Mouse (Mus musculus): ENCODE results near the gene Slc11a1. TPM values are rescaled to one million over a fixed set of nuclear protein-coding genes. Genes with fewer than 3 reads are reported as not detected.

Gene Slc11a1
- polyA plus RNA-seq, 1 experiment from 2014 or later, result 8.6 TPM

GRCm38 (mm10) chr1:74397919-74398451, 23.0 kb downstream of the Slc11a1 start:
- H3K27me3 ChIP-seq (replicated peaks), result no peaks in the 10 kb centered on the region
- WGBS (ENCODE audit: insufficient replicate concordance), result 3% methylated on average over 11 of the region's 11 CpGs
- H3K4me3 ChIP-seq, result peak overlapping the region; percentile 60
- H3K9ac ChIP-seq, result peak overlapping the region; percentile 75
- peaks cover 30% of the 10 kb centered on the region for H3K36me3 ChIP-seq
- H3K9me3 ChIP-seq (replicated peaks), result no peaks in the 10 kb centered on the region
- H3K27ac ChIP-seq, result peak overlapping the region; percentile 94
- peak; percentile 23 for ATAC-seq
- H3K4me1 ChIP-seq, result peaks cover 73% of the 10 kb centered on the region
- H3K4me2 ChIP-seq, result peak overlapping the region; percentile 86

- peak overlapping the region; percentile 68 for H3K4me2 ChIP-seq
- peaks cover 5% of the 10 kb centered on the region for H3K36me3 ChIP-seq
- WGBS (ENCODE audit: insufficient replicate concordance), result 75% methylated on average over 3 of the region's 3 CpGs
- H3K27ac ChIP-seq, result peak overlapping the region; percentile 77
- H3K4me3 ChIP-seq, result no peak overlapping the region
- no peak overlapping the region for H3K9ac ChIP-seq
- ATAC-seq, result no peak
- H3K27me3 ChIP-seq (replicated peaks), result no peaks in the 10 kb centered on the region
- H3K4me1 ChIP-seq, result peaks cover 49% of the 10 kb centered on the region
- no peaks in the 10 kb centered on the region for H3K9me3 ChIP-seq (replicated peaks)
Observed at GRCm38 (mm10) chr1:74400531-74400930, 25.5 kb downstream of the Slc11a1 start.

GRCm38 (mm10) chr1:74401015-74401702, 26.2 kb downstream of the Slc11a1 start:
- H3K27me3 ChIP-seq (replicated peaks), result no peaks in the 10 kb centered on the region
- no peak for ATAC-seq
- H3K36me3 ChIP-seq, result no peaks in the 10 kb centered on the region
- H3K4me1 ChIP-seq, result peaks cover 48% of the 10 kb centered on the region
- peak overlapping the region; percentile 68 for H3K4me2 ChIP-seq
- peak overlapping the region; percentile 59 for H3K9ac ChIP-seq
- peak overlapping the region; percentile 36 for H3K4me3 ChIP-seq
- peak overlapping the region; percentile 77 for H3K27ac ChIP-seq
- WGBS (ENCODE audit: insufficient replicate concordance), result 32% methylated on average over 16 of the region's 16 CpGs
- H3K9me3 ChIP-seq (replicated peaks), result no peaks in the 10 kb centered on the region

- no peak for ATAC-seq
- Histone ChIP-seq H3K4me3 (no peak overlapping the region), H3K9ac (no peak overlapping the region; the same call in 1 of the 2 replicates), H3K4me1 (peaks cover 30% of the 10 kb centered on the region), H3K9me3 (replicated peaks) (no peaks in the 10 kb centered on the region), H3K27ac (no peak overlapping the region), H3K36me3 (no peaks in the 10 kb centered on the region), H3K4me2 (no peak overlapping the region), H3K27me3 (replicated peaks) (no peaks in the 10 kb centered on the region)
- 72% methylated on average over 4 of the region's 4 CpGs for WGBS (ENCODE audit: insufficient replicate concordance)
Observed at GRCm38 (mm10) chr1:74404206-74404605, 29.2 kb downstream of the Slc11a1 start.

- Histone ChIP-seq H3K4me2 (no peak within 1 kb of the TSS), H3K9me3 (replicated peaks) (no peaks in the 10 kb centered on the region), H3K9ac (no peak within 1 kb of the TSS), H3K36me3 (no peaks in the 10 kb centered on the region), H3K27me3 (replicated peaks) (peaks cover 7% of the 10 kb centered on the region; the same call in 1 of the 2 replicates), H3K27ac (no peak within 1 kb of the TSS), H3K4me1 (peaks cover 14% of the 10 kb centered on the region), H3K4me3 (no peak within 1 kb of the TSS)
- 49% methylated on average over 15 of the region's 15 CpGs for WGBS (ENCODE audit: insufficient replicate concordance)
- no peak for ATAC-seq
Observed at GRCm38 (mm10) chr1:74408589-74409504, 33.9 kb downstream of the Slc11a1 start, which contains the start of gene Vil1. TSS of gene Vil1 (plus strand) at chr1:74409376.

- Histone ChIP-seq H3K4me3 (no peak overlapping the region), H3K4me2 (no peak overlapping the region)
- no peak for ATAC-seq
Observed at GRCm38 (mm10) chr1:74411753-74412325, 36.8 kb downstream of the Slc11a1 start.

GRCm38 (mm10) chr1:74412711-74413110, 37.7 kb downstream of the Slc11a1 start:
- Histone ChIP-seq H3K4me3 (no peak overlapping the region), H3K4me1 (peaks cover 30% of the 10 kb centered on the region), H3K27me3 (replicated peaks) (peaks cover 7% of the 10 kb centered on the region; the same call in 1 of the 2 replicates), H3K9ac (no peak overlapping the region), H3K36me3 (no peaks in the 10 kb centered on the region), H3K9me3 (replicated peaks) (peaks cover 9% of the 10 kb centered on the region), H3K27ac (no peak overlapping the region), H3K4me2 (no peak overlapping the region)
- ATAC-seq, result no peak
- WGBS (ENCODE audit: insufficient replicate concordance), result 65% methylated on average over 8 of the region's 8 CpGs

More at GRCm38 (mm10) chr1:74411753-74412325, 36.8 kb downstream of the Slc11a1 start:
- Histone ChIP-seq H3K9me3 (replicated peaks) (peaks cover 9% of the 10 kb centered on the region), H3K9ac (no peak overlapping the region), H3K27me3 (replicated peaks) (peaks cover 7% of the 10 kb centered on the region; the same call in 1 of the 2 replicates), H3K4me1 (peaks cover 30% of the 10 kb centered on the region), H3K27ac (no peak overlapping the region), H3K36me3 (no peaks in the 10 kb centered on the region)
- 37% methylated on average over 2 of the region's 2 CpGs for WGBS (ENCODE audit: insufficient replicate concordance)

GRCm38 (mm10) chr1:74415143-74415542, 40.1 kb downstream of the Slc11a1 start:
- H3K36me3 ChIP-seq, result no peaks in the 10 kb centered on the region
- no peak overlapping the region for H3K9ac ChIP-seq
- H3K4me2 ChIP-seq, result no peak overlapping the region
- peak overlapping the region; percentile 39; the same call in 1 of the 2 replicates for H3K27ac ChIP-seq
- peaks cover 9% of the 10 kb centered on the region for H3K9me3 ChIP-seq (replicated peaks)
- WGBS (ENCODE audit: insufficient replicate concordance), result 34% methylated on average over 4 of the region's 4 CpGs
- no peak overlapping the region for H3K4me3 ChIP-seq
- H3K4me1 ChIP-seq, result peaks cover 21% of the 10 kb centered on the region
- H3K27me3 ChIP-seq (replicated peaks), result peaks cover 13% of the 10 kb centered on the region; the same call in 1 of the 2 replicates
- peak; percentile 84 for ATAC-seq

- ATAC-seq, result no peak
- Histone ChIP-seq H3K4me3 (no peak overlapping the region), H3K27ac (no peak overlapping the region), H3K27me3 (replicated peaks) (0 out of 2 replicates have a peak, but pooled peaks cover 14% of the 10 kb centered on the region), H3K9me3 (replicated peaks) (peaks cover 9% of the 10 kb centered on the region), H3K4me2 (no peak overlapping the region), H3K4me1 (peaks cover 15% of the 10 kb centered on the region), H3K36me3 (no peaks in the 10 kb centered on the region), H3K9ac (no peak overlapping the region)
- WGBS (ENCODE audit: insufficient replicate concordance), result 61% methylated on average over 17 of the region's 17 CpGs
Observed at GRCm38 (mm10) chr1:74418747-74419439, 43.9 kb downstream of the Slc11a1 start.

GRCm38 (mm10) chr1:74419440-74419794, 44.4 kb downstream of the Slc11a1 start:
- H3K4me2 ChIP-seq, result no peak overlapping the region
- no peak overlapping the region for H3K27ac ChIP-seq
- H3K4me1 ChIP-seq, result peaks cover 10% of the 10 kb centered on the region
- H3K4me3 ChIP-seq, result no peak overlapping the region
- peaks cover 9% of the 10 kb centered on the region for H3K9me3 ChIP-seq (replicated peaks)
- no peak for ATAC-seq
- no peaks in the 10 kb centered on the region for H3K36me3 ChIP-seq
- 0 out of 2 replicates have a peak, but pooled peaks cover 14% of the 10 kb centered on the region for H3K27me3 ChIP-seq (replicated peaks)
- no peak overlapping the region for H3K9ac ChIP-seq
- 53% methylated on average over 9 of the region's 9 CpGs for WGBS (ENCODE audit: insufficient replicate concordance)

- Histone ChIP-seq H3K4me2 (no peak overlapping the region), H3K9me3 (replicated peaks) (no peaks in the 10 kb centered on the region), H3K27me3 (replicated peaks) (0 out of 2 replicates have a peak, but pooled peaks cover 19% of the 10 kb centered on the region), H3K4me1 (no peaks in the 10 kb centered on the region), H3K9ac (no peak overlapping the region), H3K4me3 (no peak overlapping the region), H3K27ac (no peak overlapping the region), H3K36me3 (no peaks in the 10 kb centered on the region)
- WGBS (ENCODE audit: insufficient replicate concordance), result 44% methylated on average over 8 of the region's 8 CpGs
- no peak for ATAC-seq
Observed at GRCm38 (mm10) chr1:74423147-74423546, 48.2 kb downstream of the Slc11a1 start.
